Mouse (Mus musculus) ES-Bruce4 (cell line): Measurements from ENCODE around the gene Slc39a1.

Experiments used
- CTCF ChIP-seq: IDR thresholded peaks from one replicate; pipeline ENCODE4 v1.8.1; 2011; ENCODE audit warnings: low read depth, low read length
- EP300 ChIP-seq: IDR thresholded peaks from 2 replicates; pipeline ENCODE4 v1.6.1; 2011; ENCODE audit warnings: low read depth, low read length; ENCODE audit not compliant: insufficient read depth

DNA sequence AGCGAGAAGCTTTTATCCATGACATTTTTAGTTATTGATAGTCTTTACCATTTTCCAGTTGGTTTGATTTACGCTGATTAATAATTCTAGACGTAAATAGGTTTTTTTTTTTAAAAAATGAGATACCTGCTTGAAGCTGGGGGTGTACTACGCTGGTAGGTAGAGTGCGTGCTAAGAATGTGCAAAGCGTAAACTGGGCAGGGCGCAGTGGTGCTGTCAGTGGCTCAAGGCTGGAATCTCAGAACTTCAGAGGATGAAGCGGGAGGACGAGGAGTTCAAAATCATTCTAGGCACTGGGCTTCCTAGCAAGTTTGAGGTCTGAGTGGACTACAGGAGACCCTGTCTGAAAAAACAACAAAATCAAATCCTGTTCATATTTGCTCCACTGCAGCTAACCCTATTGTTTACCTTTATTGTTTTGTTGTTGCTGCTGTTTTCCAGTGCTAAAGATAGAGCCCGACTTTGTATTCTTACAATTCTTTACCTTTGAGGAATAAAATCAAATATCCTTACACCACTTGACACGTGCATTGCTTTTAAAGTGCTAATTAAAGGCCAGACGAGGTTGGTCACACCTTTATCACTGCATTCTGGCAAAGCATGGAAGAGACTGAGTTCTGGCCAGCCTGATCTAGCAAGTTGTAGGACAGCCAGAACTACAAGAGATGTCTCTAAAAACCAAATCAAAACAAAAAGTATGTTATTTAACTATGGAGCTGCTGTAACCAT, 33.9 kb upstream of the Slc39a1 start:
- TF ChIP-seq CTCF: no peak
- no peak for TF ChIP-seq EP300
